Mouse (Mus musculus) granulocyte monocyte progenitor cell, adult 5-6 weeks (primary cell): ENCODE data around the gene Mis18a. TPM values are rescaled to one million over a fixed set of nuclear protein-coding genes. Genes with fewer than 3 reads are reported as not detected.

Source experiments
- total RNA-seq, 2 experiments: library from RNA; stranded (forward) in 1 of 2; stranded (reverse) in 1 of 2; fragments of 200-712, 200-1000 nt in 1 of 2; fragments of >200 nt in 1 of 2; fragmentation: Nextera tagmentation in 1 of 2; gene quantifications; 2 replicates each; pipeline ENCODE4 v1.2.3; 2014 to 2017

The Mis18a gene
- total RNA-seq, 2 experiments from 2014 or later = 38.0 to 47.2 TPM

Other genes starting within 250 kb of the Mis18a start
- not detected in 2 replicates for gene Mrap, start 10.8 kb upstream of the Mis18a start, total RNA-seq (2014; fragmentation: Nextera tagmentation)
- 0.62 TPM in 1 of 2 replicates, not detected in the other for gene Mrap, start 10.8 kb upstream of the Mis18a start, total RNA-seq (2017)
- gene Urb1, start 83.0 kb upstream of the Mis18a start, total RNA-seq (2014; fragmentation: Nextera tagmentation) = 22.6 and 23.4 TPM in 2 replicates
- 12.1 and 15.2 TPM in 2 replicates for gene Urb1, start 83.0 kb upstream of the Mis18a start, total RNA-seq (2017)
- not detected in 2 replicates for gene Eva1c, start 99.3 kb upstream of the Mis18a start, total RNA-seq (2014; fragmentation: Nextera tagmentation)
- not detected in 2 replicates for gene Eva1c, start 99.3 kb upstream of the Mis18a start, total RNA-seq (2017)
- 27.7 and 39.3 TPM in 2 replicates for gene Cfap298, start 207.7 kb upstream of the Mis18a start, total RNA-seq (2014; fragmentation: Nextera tagmentation)
- 63.1 and 118 TPM in 2 replicates for gene Cfap298, start 207.7 kb upstream of the Mis18a start, total RNA-seq (2017)